Mouse (Mus musculus): ENCODE measurements at regions not wholly inside any gene's neighbourhood (a gene's known extent, or its start where the extent isn't known, plus 50 kb on each side); places are given as distances from the start of the nearest gene placed in this dataset.

DNA sequence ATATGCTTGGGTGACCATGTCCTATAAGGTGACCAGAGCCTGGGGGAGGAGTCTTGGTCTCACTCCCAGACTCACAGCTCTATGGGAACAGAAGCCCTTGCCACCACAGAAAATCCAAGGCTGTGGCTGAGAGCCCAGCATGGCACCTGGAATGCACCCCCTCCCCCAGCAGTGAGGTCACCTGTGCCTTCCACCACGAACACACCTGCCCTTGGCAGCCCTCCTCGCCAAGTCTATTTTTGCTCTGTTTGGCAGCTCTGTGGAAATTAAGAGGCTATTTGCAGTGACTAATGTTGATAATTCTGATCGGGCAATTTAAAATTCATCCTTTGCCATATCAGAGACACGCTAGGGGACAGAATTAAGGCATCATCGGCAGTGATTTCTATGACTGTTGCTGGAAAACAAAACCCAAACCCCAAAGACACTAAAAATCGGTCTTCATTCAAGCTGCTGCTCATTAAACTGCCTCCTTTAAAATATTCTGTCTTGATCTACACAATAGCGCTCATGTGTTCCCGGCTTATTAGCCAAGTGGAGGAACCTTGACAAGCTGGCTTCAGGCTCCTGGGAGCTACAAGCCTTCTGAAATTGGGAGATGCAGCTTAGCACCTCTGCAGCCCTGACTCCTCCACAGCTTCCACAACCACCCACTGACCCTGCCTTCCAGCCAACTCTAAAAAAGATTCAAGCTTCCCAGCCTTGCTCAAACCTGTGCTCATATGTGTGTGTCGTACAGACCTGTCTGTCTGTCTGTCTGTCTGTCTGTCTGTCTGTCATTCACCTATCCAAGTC, 89.0 kb downstream of the 1810013L24Rik start:
- Histone ChIP-seq H3K27ac (ENCODE audit: insufficient read depth, low read depth) (no peak overlapping the region), H3K4me1 (ENCODE audit: control insufficient read depth in 1 of 2, insufficient read depth in 2 of 2) (peaks cover 0 to 3% of the 10 kb centered on the region in 2 experiments; a peak in 1 of 4 replicates), H3K4me2 (ENCODE audit: insufficient read depth, low read depth, poor library complexity, severe bottlenecking) (no peak overlapping the region), H3K79me2 (replicated peaks; ENCODE audit: control insufficient read depth, extremely low read depth, insufficient read depth, poor library complexity, severe bottlenecking) (no peaks in the 10 kb centered on the region), H3K9me3 (replicated peaks; ENCODE audit: low read length) (no peaks in the 10 kb centered on the region), H3K9ac (ENCODE audit: insufficient read depth, low read depth) (no peak overlapping the region), H3K36me3 (replicated peaks in 1 of 2; ENCODE audit: control insufficient read depth in 1 of 2, insufficient read depth in 1 of 2, low read length in 1 of 2) (no peaks in the 10 kb centered on the region), H3K4me3 (replicated peaks in 1 of 3; ENCODE audit: low read depth in 2 of 3, low read length in 2 of 3, poor library complexity in 1 of 3) (no peak overlapping the region), H3K27me3 (replicated peaks) (peaks cover 38% of the 10 kb centered on the region)
- in situ Hi-C loops (cut with MboI; ENCODE audit: low pct_ligation_motif_present, low pct_unique_long_range_greater_than_20kb, low sequenced_read_pairs), result no loop called here
- no peak for TF ChIP-seq POLR2AphosphoS2 (IDR thresholded peaks at IDR 0.05; ENCODE audit: low read depth, low read length)
- dilution Hi-C loops (cut with MboI; ENCODE audit: extremely low pct_ligation_motif_present, extremely low pct_unique_long_range_greater_than_20kb, low sequenced_read_pairs), result no loop called here
- DNase-seq (ENCODE audit: extremely low read depth), result no peak

DNA sequence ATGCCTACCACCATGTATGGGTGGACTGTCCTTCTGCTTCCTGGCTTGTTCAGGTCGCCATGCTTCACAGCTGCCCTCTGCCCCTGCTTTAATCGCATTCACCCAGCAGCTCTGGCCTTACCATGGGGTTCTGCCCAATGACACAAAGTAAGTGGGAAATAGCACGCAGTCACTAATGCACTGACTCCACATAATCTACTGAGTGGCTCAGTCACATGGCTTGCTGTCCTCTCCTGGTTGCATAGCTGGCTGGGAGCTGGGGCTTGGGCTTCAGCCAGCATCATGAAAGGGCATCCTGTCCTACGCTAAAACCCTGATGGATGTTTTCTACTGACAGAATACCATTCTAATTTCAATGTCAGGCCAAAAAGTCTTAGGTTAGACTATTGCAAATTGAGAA, 94.8 kb downstream of the 1810013L24Rik start:
- Histone ChIP-seq H3K36me3 (replicated peaks in 1 of 2; ENCODE audit: control insufficient read depth in 1 of 2, insufficient read depth in 1 of 2, low read length in 1 of 2) (no peaks in the 10 kb centered on the region), H3K4me1 (ENCODE audit: control insufficient read depth in 1 of 2, insufficient read depth in 2 of 2) (no peaks in the 10 kb centered on the region), H3K9me3 (replicated peaks; ENCODE audit: low read length) (peaks cover 8% of the 10 kb centered on the region), H3K4me3 (replicated peaks in 1 of 3; ENCODE audit: low read depth in 2 of 3, low read length in 2 of 3, poor library complexity in 1 of 3) (no peak overlapping the region), H3K27me3 (replicated peaks) (peaks cover 14% of the 10 kb centered on the region), H3K79me2 (replicated peaks; ENCODE audit: control insufficient read depth, extremely low read depth, insufficient read depth, poor library complexity, severe bottlenecking) (no peaks in the 10 kb centered on the region), H3K27ac (ENCODE audit: insufficient read depth, low read depth) (no peak overlapping the region), H3K4me2 (ENCODE audit: insufficient read depth, low read depth, poor library complexity, severe bottlenecking) (no peak overlapping the region), H3K9ac (ENCODE audit: insufficient read depth, low read depth) (no peak overlapping the region)
- dilution Hi-C loops (cut with MboI; ENCODE audit: extremely low pct_ligation_motif_present, extremely low pct_unique_long_range_greater_than_20kb, low sequenced_read_pairs) (no loop called here), in situ Hi-C loops (cut with MboI; ENCODE audit: low pct_ligation_motif_present, low pct_unique_long_range_greater_than_20kb, low sequenced_read_pairs) (no loop called here)
- no peak for DNase-seq (ENCODE audit: extremely low read depth)
- TF ChIP-seq ZC3H11A (IDR thresholded peaks at IDR 0.05; ENCODE audit: low read depth, low read length), result no peak
- no peak for TF ChIP-seq MAFK (IDR thresholded peaks at IDR 0.05; ENCODE audit: insufficient replicate concordance, low read length)
- no peak for TF ChIP-seq IRF4 (IDR thresholded peaks at IDR 0.05; ENCODE audit: low read depth, low read length)
- no peak for TF ChIP-seq TBP (conservative IDR thresholded peaks at IDR 0.05; ENCODE audit: low read depth, low read length)
- TF ChIP-seq CHD1 (IDR thresholded peaks at IDR 0.05; ENCODE audit: low read depth, low read length), result no peak
- TF ChIP-seq UBTF (IDR thresholded peaks at IDR 0.05; ENCODE audit: low read depth, low read length), result no peak
- TF ChIP-seq JUN (IDR thresholded peaks at IDR 0.05; ENCODE audit: insufficient read depth, low read depth, low read length), result no peak
- TF ChIP-seq MAX (IDR thresholded peaks at IDR 0.05; ENCODE audit: low read length), result no peak
- no peak for TF ChIP-seq BHLHE40 (IDR thresholded peaks at IDR 0.05; ENCODE audit: low read depth, low read length)
- TF ChIP-seq EP300 (IDR thresholded peaks at IDR 0.05; ENCODE audit: low read length), result no peak
- TF ChIP-seq E2F4 (IDR thresholded peaks at IDR 0.05; ENCODE audit: insufficient replicate concordance, low read depth, low read length), result no peak
- no peak for TF ChIP-seq MYC (IDR thresholded peaks at IDR 0.05; ENCODE audit: low read depth, low read length)
- TF ChIP-seq NRF1 (IDR thresholded peaks at IDR 0.05; ENCODE audit: low read depth, low read length), result no peak
- TF ChIP-seq MXI1 (IDR thresholded peaks at IDR 0.05; ENCODE audit: low read depth, low read length), result no peak
- no peak for TF ChIP-seq HCFC1 (IDR thresholded peaks at IDR 0.05; ENCODE audit: low read depth, low read length)

Data from CH12.LX (cell line).